Mouse (Mus musculus): ENCODE measurements around the gene Rasd2. TPM values are rescaled to one million over a fixed set of nuclear protein-coding genes. Genes with fewer than 3 reads are reported as not detected.

Rasd2 gene
- polyA plus RNA-seq, 1 experiment from 2014 or later = 1.1 TPM

DNA sequence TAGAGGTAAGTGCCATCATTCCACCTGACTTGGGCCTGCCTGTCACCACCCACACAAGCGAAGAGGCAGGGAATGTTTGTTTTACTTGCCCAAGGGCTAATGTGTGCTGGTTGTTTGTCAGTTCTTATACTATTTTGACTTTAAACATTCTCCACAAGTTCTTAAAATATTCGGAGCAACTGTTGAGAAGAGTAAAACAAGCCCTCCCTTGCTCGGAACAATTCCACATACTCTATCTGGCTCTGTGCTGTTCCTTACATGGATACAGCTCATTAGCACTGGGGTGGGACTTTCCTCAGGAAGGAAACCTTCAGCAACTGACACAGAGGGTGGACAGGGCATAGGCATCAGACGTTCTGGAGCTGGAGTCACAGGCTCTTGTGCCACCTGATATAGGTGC, 15.9 kb upstream of the Rasd2 start:
- Histone ChIP-seq H3K27ac (ENCODE audit: low read length) (no peak overlapping the region), H3K4me1 (ENCODE audit: insufficient read depth, low read depth, low read length) (no peaks in the 10 kb centered on the region), H3K9me3 (ENCODE audit: low read length) (no peaks in the 10 kb centered on the region), H3K36me3 (ENCODE audit: insufficient read depth, low read length) (no peaks in the 10 kb centered on the region), H3K9ac (replicated peaks; ENCODE audit: low read depth) (no peak overlapping the region), H3K4me2 (replicated peaks; ENCODE audit: low read depth, low read length) (no peak overlapping the region), H3K4me3 (ENCODE audit: low read depth, low read length) (no peak overlapping the region), H3K27me3 (replicated peaks; ENCODE audit: insufficient read depth, low read length) (no peaks in the 10 kb centered on the region)
- ATAC-seq (peak; percentile 68), DNase-seq (ENCODE audit: low spot score) (peak; percentile 31)
- 25% methylated on average over 4 of the region's 4 CpGs for WGBS
- TF ChIP-seq EP300 (IDR thresholded peaks at IDR 0.05) = peak; percentile 44; the same call in 1 of the 2 replicates
- TF ChIP-seq CTCF (IDR thresholded peaks at IDR 0.05) = no peak

DNA sequence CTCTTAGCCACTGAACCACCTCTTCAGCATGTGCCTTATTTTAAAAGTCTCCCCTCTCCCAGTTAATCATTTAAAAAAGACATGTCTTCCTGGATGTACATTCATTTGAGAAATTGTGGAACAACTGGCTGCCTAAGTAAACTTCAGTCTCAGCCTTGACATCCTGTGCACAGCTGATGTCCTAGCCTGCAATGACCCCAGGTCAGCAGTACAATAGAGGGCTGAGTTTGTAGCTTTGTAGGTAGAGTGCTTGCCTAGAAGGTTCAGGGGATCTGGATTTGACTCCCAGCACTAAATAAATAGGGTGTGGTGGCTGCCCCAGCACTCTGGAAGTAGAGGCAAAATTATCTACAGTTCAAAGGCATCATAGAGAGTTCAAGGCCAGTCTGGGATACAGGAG, 15.4 kb upstream of the Rasd2 start:
- Histone ChIP-seq H3K9me3 (ENCODE audit: low read length) (no peaks in the 10 kb centered on the region), H3K4me3 (ENCODE audit: low read depth, low read length) (no peak overlapping the region), H3K27me3 (replicated peaks; ENCODE audit: insufficient read depth, low read length) (no peaks in the 10 kb centered on the region), H3K27ac (ENCODE audit: low read length) (no peak overlapping the region), H3K4me2 (replicated peaks; ENCODE audit: low read depth, low read length) (no peak overlapping the region), H3K9ac (replicated peaks; ENCODE audit: low read depth) (no peak overlapping the region), H3K36me3 (ENCODE audit: insufficient read depth, low read length) (no peaks in the 10 kb centered on the region), H3K4me1 (ENCODE audit: insufficient read depth, low read depth, low read length) (no peaks in the 10 kb centered on the region)
- TF ChIP-seq CTCF (IDR thresholded peaks at IDR 0.05) (no peak), EP300 (IDR thresholded peaks at IDR 0.05) (no peak)
- ATAC-seq (peak; percentile 69), DNase-seq (ENCODE audit: low spot score) (no peak)

DNA sequence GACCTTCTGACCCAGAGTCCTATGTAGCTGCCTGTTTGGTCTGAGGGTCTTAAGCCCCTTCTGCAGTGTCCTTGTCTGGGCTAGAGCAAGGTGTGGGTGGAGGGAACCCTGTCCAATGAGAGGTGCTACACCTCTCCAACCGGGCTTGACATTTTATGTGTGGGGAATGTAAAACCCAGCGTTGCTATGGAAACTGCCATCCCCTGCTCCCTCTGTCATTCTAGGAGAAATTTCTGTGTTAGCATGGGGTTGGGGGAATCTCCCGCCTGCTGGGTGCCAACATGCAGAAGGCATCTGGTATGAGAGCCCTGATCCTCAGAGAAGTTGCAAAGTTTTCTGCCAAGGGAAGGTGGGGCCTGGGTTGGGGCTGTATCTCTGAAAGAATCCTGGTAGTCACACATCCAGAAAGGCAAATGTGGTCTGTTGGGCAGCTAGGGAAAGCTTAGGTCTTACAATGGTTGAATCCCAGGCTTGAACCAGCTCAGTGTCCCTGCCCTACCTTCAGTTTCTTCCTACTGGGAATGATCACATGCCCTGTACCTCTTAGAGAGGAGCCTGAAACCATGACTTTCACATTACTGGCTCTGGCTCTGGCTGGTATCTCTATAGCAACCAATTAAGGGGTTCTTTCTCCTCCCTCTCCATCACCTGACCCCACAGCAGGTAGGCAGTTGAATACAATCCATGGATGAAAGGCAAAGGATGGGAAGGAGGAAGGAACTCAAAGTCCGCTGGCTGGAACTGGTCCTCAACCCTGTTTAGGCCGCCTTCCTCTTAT, 14.6 kb upstream of the Rasd2 start:
- WGBS = 61% methylated on average over 5 of the region's 5 CpGs
- H3K4me3 ChIP-seq (ENCODE audit: low read depth, low read length) = no peak overlapping the region

DNA sequence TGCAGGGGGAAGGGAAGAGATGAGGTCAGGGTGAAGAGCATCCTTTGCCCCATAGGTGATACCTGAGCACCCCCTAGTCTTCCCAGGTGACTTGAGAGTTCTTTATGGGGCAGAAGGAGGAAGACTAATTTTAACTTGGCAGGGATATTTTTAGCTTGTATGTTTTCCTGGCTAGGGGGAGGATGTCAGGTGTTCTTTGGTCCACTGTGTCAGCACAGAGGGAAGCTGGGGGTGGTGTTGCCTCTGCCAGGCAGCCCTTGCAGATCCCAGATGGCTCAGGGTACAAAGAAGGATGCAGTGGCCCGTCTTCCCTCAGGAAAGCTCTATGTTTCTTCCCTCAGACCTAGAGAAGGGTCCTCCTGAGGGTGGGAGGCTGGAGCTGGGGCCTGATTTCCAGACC, 13.8 kb upstream of the Rasd2 start:
- Histone ChIP-seq H3K27me3 (replicated peaks; ENCODE audit: insufficient read depth, low read length) (no peaks in the 10 kb centered on the region), H3K27ac (ENCODE audit: low read length) (no peak overlapping the region), H3K9ac (replicated peaks; ENCODE audit: low read depth) (no peak overlapping the region), H3K4me1 (ENCODE audit: insufficient read depth, low read depth, low read length) (no peaks in the 10 kb centered on the region), H3K36me3 (ENCODE audit: insufficient read depth, low read length) (no peaks in the 10 kb centered on the region), H3K4me2 (replicated peaks; ENCODE audit: low read depth, low read length) (no peak overlapping the region), H3K9me3 (ENCODE audit: low read length) (no peaks in the 10 kb centered on the region), H3K4me3 (ENCODE audit: low read depth, low read length) (no peak overlapping the region)
- DNase-seq (ENCODE audit: low spot score) = no peak
- TF ChIP-seq EP300 (IDR thresholded peaks at IDR 0.05) (no peak), CTCF (IDR thresholded peaks at IDR 0.05) (no peak)
- 31% methylated on average over 1 of the region's 1 CpGs for WGBS
- ATAC-seq = no peak

More for the DNA sequence above, 14.6 kb upstream of the Rasd2 start:
- TF ChIP-seq EP300 (IDR thresholded peaks at IDR 0.05) (no peak), CTCF (IDR thresholded peaks at IDR 0.05) (no peak)
- Histone ChIP-seq H3K4me2 (replicated peaks; ENCODE audit: low read depth, low read length) (no peak overlapping the region), H3K36me3 (ENCODE audit: insufficient read depth, low read length) (no peaks in the 10 kb centered on the region), H3K9ac (replicated peaks; ENCODE audit: low read depth) (no peak overlapping the region), H3K27me3 (replicated peaks; ENCODE audit: insufficient read depth, low read length) (no peaks in the 10 kb centered on the region), H3K4me1 (ENCODE audit: insufficient read depth, low read depth, low read length) (no peaks in the 10 kb centered on the region), H3K9me3 (ENCODE audit: low read length) (no peaks in the 10 kb centered on the region), H3K27ac (ENCODE audit: low read length) (no peak overlapping the region)
- DNase-seq (ENCODE audit: low spot score) = no peak
- no peak for ATAC-seq

DNA sequence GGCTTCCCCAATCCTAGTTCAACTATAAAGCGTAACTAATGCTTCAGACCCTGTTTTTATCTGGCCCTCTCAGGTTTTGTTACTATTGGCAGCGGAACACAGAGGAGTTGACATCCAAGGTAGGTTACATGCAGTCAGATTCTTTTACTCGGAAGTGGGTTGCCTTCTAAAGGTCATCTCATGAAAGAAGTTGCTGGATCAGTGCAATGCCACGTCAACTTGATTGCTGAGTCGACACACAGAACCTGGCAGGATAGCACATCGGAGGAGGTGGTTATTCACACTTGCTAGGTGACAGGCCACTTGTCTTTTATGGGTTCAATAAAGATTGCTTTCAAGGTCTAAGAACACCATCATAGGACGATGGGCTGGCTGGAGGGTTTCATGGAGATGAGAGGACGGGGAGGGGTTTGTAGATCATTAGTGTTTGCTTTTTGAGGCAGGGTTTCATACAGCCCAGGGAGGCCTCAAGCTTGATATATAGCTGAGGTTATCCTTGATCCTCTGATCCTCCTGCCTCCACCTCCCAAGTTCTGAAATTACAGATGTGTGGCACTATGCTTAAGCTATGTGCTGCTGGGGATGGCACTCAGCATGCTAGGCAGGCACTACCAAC, 11.6 kb upstream of the Rasd2 start:
- no peaks in the 10 kb centered on the region for H3K27me3 ChIP-seq (replicated peaks; ENCODE audit: insufficient read depth, low read length)

DNA sequence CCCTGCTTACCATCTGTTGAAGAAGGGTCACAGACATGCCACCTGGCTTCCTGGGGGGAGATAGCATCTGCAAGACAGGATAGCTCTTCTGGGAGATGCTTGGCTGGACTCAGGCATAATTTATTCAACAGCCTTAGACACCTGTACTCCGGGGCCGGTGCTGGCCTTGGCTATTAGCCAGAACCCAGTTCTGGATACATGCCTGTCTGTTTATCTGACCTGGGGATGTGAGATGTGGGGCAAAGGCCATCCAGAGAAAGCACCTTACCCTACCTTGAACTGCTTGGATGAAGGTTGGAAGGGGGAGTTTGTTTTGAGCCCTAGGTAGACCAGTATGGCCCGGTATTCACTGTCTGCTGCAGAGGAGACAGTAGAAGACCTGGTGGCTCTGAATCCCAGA, 10.8 kb upstream of the Rasd2 start:
- H3K27me3 ChIP-seq (replicated peaks; ENCODE audit: insufficient read depth, low read length) = no peaks in the 10 kb centered on the region

More for the DNA sequence above, 11.6 kb upstream of the Rasd2 start:
- Histone ChIP-seq H3K9ac (replicated peaks; ENCODE audit: low read depth) (no peak overlapping the region), H3K9me3 (ENCODE audit: low read length) (no peaks in the 10 kb centered on the region), H3K4me2 (replicated peaks; ENCODE audit: low read depth, low read length) (no peak overlapping the region), H3K4me3 (ENCODE audit: low read depth, low read length) (no peak overlapping the region), H3K27ac (ENCODE audit: low read length) (no peak overlapping the region), H3K36me3 (ENCODE audit: insufficient read depth, low read length) (no peaks in the 10 kb centered on the region), H3K4me1 (ENCODE audit: insufficient read depth, low read depth, low read length) (no peaks in the 10 kb centered on the region)
- DNase-seq (ENCODE audit: low spot score) (no peak), ATAC-seq (no peak)
- TF ChIP-seq CTCF (IDR thresholded peaks at IDR 0.05) = no peak
- TF ChIP-seq EP300 (IDR thresholded peaks at IDR 0.05) = no peak
- WGBS = 80% methylated on average over 8 of the region's 8 CpGs

More for the DNA sequence above, 10.8 kb upstream of the Rasd2 start:
- 76% methylated on average over 3 of the region's 3 CpGs for WGBS
- Histone ChIP-seq H3K27ac (ENCODE audit: low read length) (no peak overlapping the region), H3K4me1 (ENCODE audit: insufficient read depth, low read depth, low read length) (no peaks in the 10 kb centered on the region), H3K36me3 (ENCODE audit: insufficient read depth, low read length) (no peaks in the 10 kb centered on the region), H3K4me3 (ENCODE audit: low read depth, low read length) (no peak overlapping the region), H3K9me3 (ENCODE audit: low read length) (no peaks in the 10 kb centered on the region), H3K4me2 (replicated peaks; ENCODE audit: low read depth, low read length) (no peak overlapping the region), H3K9ac (replicated peaks; ENCODE audit: low read depth) (no peak overlapping the region)
- TF ChIP-seq EP300 (IDR thresholded peaks at IDR 0.05) (no peak), CTCF (IDR thresholded peaks at IDR 0.05) (no peak)
- no peak for DNase-seq (ENCODE audit: low spot score)
- no peak for ATAC-seq
